Mouse (Mus musculus): ENCODE data around the gene Gzmm. TPM values are rescaled to one million over a fixed set of nuclear protein-coding genes. Genes with fewer than 3 reads are reported as not detected.
A peak's percentile ranks its signal among the peaks of the same experiment; 100 is the strongest.

Gene Gzmm
- total and polyA plus RNA-seq, 2 experiments from 2014 or later, result 0.63 to 1.2 TPM

- WGBS, result 39% methylated on average over 11 of the region's 11 CpGs
- Histone ChIP-seq H3K27ac (peak overlapping the region; percentile 85), H3K9ac (replicated peaks; ENCODE audit: low read length) (peak overlapping the region; percentile 84), H3K4me1 (ENCODE audit: insufficient read depth, low read length) (peaks cover 17% of the 10 kb centered on the region), H3K4me3 (ENCODE audit: low read length) (peak overlapping the region; percentile 73), H3K36me3 (ENCODE audit: insufficient read depth, low read length) (peaks cover 20% of the 10 kb centered on the region), H3K4me2 (ENCODE audit: low read depth, low read length) (peak overlapping the region; percentile 61), H3K9me3 (ENCODE audit: low read length) (no peaks in the 10 kb centered on the region), H3K27me3 (ENCODE audit: insufficient read depth, low read length) (no peaks in the 10 kb centered on the region)
- TF ChIP-seq CTCF (IDR thresholded peaks at IDR 0.05; ENCODE audit: low read depth), result no peak
- peak; percentile 14 for ATAC-seq
- DNase-seq (ENCODE audit: low spot score), result no peak
These were observed 8.0 kb upstream of the Gzmm start for GRCm38 (mm10) chr10:79680606-79681495.

GRCm38 (mm10) chr10:79681591-79682245 is 7.1 kb upstream of the Gzmm start, which contains the start of gene Cdc34:
TSS of gene Cdc34 (plus strand) at chr10:79682195.
- Histone ChIP-seq H3K9me3 (ENCODE audit: low read length) (no peaks in the 10 kb centered on the region), H3K27me3 (ENCODE audit: insufficient read depth, low read length) (no peaks in the 10 kb centered on the region), H3K9ac (replicated peaks; ENCODE audit: low read length) (peak within 1 kb of the TSS; percentile 84), H3K4me1 (ENCODE audit: insufficient read depth, low read length) (peaks cover 17% of the 10 kb centered on the region), H3K4me2 (ENCODE audit: low read depth, low read length) (peak within 1 kb of the TSS; percentile 96), H3K4me3 (ENCODE audit: low read length) (peak within 1 kb of the TSS; percentile 73), H3K36me3 (ENCODE audit: insufficient read depth, low read length) (peaks cover 26% of the 10 kb centered on the region), H3K27ac (peak within 1 kb of the TSS; percentile 85)
- ATAC-seq (peak; percentile 95), DNase-seq (ENCODE audit: low spot score) (peak; percentile 100)
- WGBS, result under 1% methylated on average over 84 of the region's 84 CpGs
- TF ChIP-seq CTCF (IDR thresholded peaks at IDR 0.05; ENCODE audit: low read depth), result peak; percentile 39

DNA sequence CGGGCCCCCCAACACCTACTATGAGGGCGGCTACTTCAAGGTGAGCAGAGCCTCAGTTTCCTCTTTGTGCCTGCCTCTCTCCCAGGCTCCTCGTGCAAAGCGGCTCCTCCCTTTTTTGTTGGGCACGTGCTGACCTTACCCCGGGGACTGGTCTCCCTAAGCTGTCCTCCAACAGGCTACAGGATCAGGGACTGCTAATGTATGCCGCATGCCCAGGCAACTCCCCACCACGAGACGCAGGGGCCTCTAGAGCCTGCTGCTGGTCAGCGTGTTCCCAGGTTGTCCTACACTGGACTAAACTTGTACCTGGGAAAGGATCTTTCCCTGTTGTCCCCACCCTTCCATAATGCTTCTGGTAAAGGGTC is 6.3 kb upstream of the Gzmm start:
- 0% methylated on average over 9 of the region's 10 CpGs for WGBS
- TF ChIP-seq CTCF (IDR thresholded peaks at IDR 0.05; ENCODE audit: low read depth), result no peak

GRCm38 (mm10) chr10:79682916-79683582 is 5.8 kb upstream of the Gzmm start:
- peaks cover 37% of the 10 kb centered on the region for H3K36me3 ChIP-seq (ENCODE audit: insufficient read depth, low read length)
- 2% methylated on average over 10 of the region's 10 CpGs for WGBS
- H3K9ac ChIP-seq (replicated peaks; ENCODE audit: low read length), result peak overlapping the region; percentile 84
- TF ChIP-seq CTCF (IDR thresholded peaks at IDR 0.05; ENCODE audit: low read depth), result peak; percentile 64
- H3K4me2 ChIP-seq (ENCODE audit: low read depth, low read length), result peak overlapping the region; percentile 96
- ATAC-seq (no peak), DNase-seq (ENCODE audit: low spot score) (peak; percentile 70)
- peak overlapping the region; percentile 85 for H3K27ac ChIP-seq
- H3K4me1 ChIP-seq (ENCODE audit: insufficient read depth, low read length), result peaks cover 17% of the 10 kb centered on the region
- H3K27me3 ChIP-seq (ENCODE audit: insufficient read depth, low read length), result no peaks in the 10 kb centered on the region
- H3K9me3 ChIP-seq (ENCODE audit: low read length), result no peaks in the 10 kb centered on the region
- peak overlapping the region; percentile 73 for H3K4me3 ChIP-seq (ENCODE audit: low read length)

More for the DNA sequence above, 6.3 kb upstream of the Gzmm start:
- Histone ChIP-seq H3K36me3 (ENCODE audit: insufficient read depth, low read length) (peaks cover 34% of the 10 kb centered on the region), H3K9me3 (ENCODE audit: low read length) (no peaks in the 10 kb centered on the region), H3K27me3 (ENCODE audit: insufficient read depth, low read length) (no peaks in the 10 kb centered on the region), H3K27ac (peak overlapping the region; percentile 85), H3K4me2 (ENCODE audit: low read depth, low read length) (peak overlapping the region; percentile 96), H3K9ac (replicated peaks; ENCODE audit: low read length) (peak overlapping the region; percentile 84), H3K4me3 (ENCODE audit: low read length) (peak overlapping the region; percentile 73), H3K4me1 (ENCODE audit: insufficient read depth, low read length) (peaks cover 17% of the 10 kb centered on the region)
- no peak for ATAC-seq
- no peak for DNase-seq (ENCODE audit: low spot score)

DNA sequence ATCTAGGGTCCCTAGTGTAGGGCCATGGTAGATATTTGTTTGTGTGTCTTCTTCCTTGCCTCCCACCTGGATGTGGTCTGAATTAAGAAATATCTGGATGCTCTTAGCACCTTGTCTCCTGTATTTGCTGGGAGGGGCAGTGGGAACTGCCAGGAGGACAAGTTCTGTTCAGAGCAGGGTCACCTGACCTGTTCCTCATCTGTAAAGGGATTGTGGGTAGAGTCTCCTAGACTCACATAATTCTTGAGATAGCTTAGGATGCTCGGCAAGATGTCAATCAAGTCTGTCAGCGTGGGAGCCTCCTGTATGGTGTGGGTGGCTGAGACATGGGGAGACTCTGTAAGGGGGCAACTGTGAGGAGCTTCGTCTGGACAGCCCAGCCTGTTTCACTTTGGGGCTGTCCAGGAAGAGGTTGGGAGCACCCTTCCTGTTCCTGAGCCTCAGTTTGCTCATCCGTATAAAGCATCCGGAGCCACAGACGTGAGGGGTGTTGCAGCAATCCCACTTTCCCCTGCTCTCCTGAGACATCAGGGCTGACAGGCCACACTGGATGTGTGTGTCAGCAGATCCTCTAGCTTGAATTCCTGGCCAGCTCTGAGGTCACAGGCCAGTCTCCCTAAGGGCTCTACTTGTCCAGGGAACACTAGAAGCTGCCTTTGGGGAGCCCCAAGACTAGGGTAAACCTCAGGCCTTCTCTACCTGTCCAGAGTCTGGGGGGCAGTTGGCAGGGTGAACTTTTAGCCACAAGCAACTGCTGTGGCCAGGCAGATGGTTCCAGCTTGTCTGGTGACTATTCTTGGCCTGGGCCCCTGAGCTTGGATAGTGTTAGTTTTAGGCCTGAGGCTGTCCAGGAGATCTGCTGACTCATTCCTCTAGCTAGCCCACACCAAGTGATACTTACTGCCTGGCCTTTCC is 4.8 kb upstream of the Gzmm start:
- Histone ChIP-seq H3K4me3 (ENCODE audit: low read length) (peak overlapping the region; percentile 73; the same call in 1 of the 2 replicates), H3K4me1 (ENCODE audit: insufficient read depth, low read length) (peaks cover 17% of the 10 kb centered on the region), H3K9me3 (ENCODE audit: low read length) (no peaks in the 10 kb centered on the region), H3K9ac (replicated peaks; ENCODE audit: low read length) (peak overlapping the region; percentile 84; the same call in 1 of the 2 replicates), H3K4me2 (ENCODE audit: low read depth, low read length) (peak overlapping the region; percentile 96), H3K36me3 (ENCODE audit: insufficient read depth, low read length) (peaks cover 44% of the 10 kb centered on the region), H3K27ac (no peak overlapping the region), H3K27me3 (ENCODE audit: insufficient read depth, low read length) (no peaks in the 10 kb centered on the region)
- 88% methylated on average over 6 of the region's 6 CpGs for whole genome bisulfite sequencing
- TF ChIP-seq CTCF (IDR thresholded peaks at IDR 0.05; ENCODE audit: low read depth), result no peak
- no peak for DNase-seq (ENCODE audit: low spot score)
- no peak for ATAC-seq

Data from hindbrain, postnatal 0 days (tissue).